Mouse (Mus musculus): ENCODE results near the gene Itgb3bp. TPM values are rescaled to one million over a fixed set of nuclear protein-coding genes. Genes with fewer than 3 reads are reported as not detected.

The Itgb3bp gene
- polyA plus RNA-seq, 1 experiment = 0.92 TPM

DNA sequence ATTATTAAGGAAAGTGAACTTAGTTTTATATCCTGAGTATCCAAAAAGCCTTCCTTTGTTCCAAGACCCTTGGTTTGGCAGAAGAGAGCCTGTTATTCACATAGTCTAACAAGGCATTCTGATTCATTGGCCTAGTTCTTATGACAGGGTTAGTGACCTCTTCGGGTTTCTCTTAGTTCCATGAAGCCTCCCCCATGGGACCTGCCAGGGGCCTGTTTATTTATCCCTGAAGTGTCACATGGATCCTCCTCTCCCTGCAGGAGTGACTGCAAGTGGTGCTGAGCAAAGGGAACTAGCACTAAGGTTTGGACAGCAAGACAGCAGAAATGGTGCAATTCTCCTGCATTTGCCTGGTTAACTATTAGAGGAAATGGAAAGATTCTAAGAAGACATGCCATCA is 156.6 kb downstream of the Itgb3bp start:
- no peaks in the 10 kb centered on the region for H3K36me3 ChIP-seq (ENCODE audit: control insufficient read depth, insufficient read depth, low read length)
- no peak for DNase-seq
- H3K27me3 ChIP-seq (ENCODE audit: control insufficient read depth, insufficient read depth, low read length) = no peaks in the 10 kb centered on the region
- H3K27ac ChIP-seq (ENCODE audit: control insufficient read depth, insufficient read depth, low read length) = no peak overlapping the region
- H3K4me3 ChIP-seq (ENCODE audit: control insufficient read depth, insufficient read depth, low read length) = no peak overlapping the region
- TF ChIP-seq CTCF (IDR thresholded peaks at IDR 0.05; ENCODE audit: borderline replicate concordance, control insufficient read depth, extremely low read depth, insufficient read depth, low read length, poor library complexity) (no peak), POLR2A (IDR thresholded peaks at IDR 0.05; ENCODE audit: control insufficient read depth, extremely low read depth, insufficient read depth, low read length, poor library complexity) (no peak)
- H3K4me1 ChIP-seq (replicated peaks; ENCODE audit: control insufficient read depth, insufficient read depth, low read length) = no peaks in the 10 kb centered on the region
- 94% methylated on average over 1 of the region's 1 CpGs for WGBS

DNA sequence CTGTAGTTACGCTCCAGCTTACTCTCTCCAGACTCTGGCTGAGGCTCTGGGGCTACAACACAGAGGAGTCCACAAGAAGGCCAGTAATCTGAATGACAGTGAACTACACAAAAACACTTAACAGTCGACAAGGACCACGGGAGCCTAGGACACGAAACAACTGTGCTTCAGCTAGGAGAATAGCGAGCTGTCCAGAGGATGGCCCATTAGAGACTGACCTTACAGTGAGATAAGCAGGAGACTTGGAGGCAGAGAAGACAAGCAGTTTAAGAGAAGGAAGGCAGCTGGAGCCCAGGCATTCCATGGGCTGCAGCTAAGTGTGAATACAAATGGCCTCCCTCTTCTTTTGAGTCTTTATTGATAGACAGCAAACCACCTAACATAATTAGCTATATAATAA is 159.1 kb downstream of the Itgb3bp start:
- no peaks in the 10 kb centered on the region for H3K36me3 ChIP-seq (ENCODE audit: control insufficient read depth, insufficient read depth, low read length)
- no peak overlapping the region for H3K4me3 ChIP-seq (ENCODE audit: control insufficient read depth, insufficient read depth, low read length)
- 96% methylated on average over 5 of the region's 5 CpGs for WGBS
- TF ChIP-seq CTCF (IDR thresholded peaks at IDR 0.05; ENCODE audit: borderline replicate concordance, control insufficient read depth, extremely low read depth, insufficient read depth, low read length, poor library complexity) (no peak), POLR2A (IDR thresholded peaks at IDR 0.05; ENCODE audit: control insufficient read depth, extremely low read depth, insufficient read depth, low read length, poor library complexity) (no peak)
- no peaks in the 10 kb centered on the region for H3K4me1 ChIP-seq (replicated peaks; ENCODE audit: control insufficient read depth, insufficient read depth, low read length)
- no peak overlapping the region for H3K27ac ChIP-seq (ENCODE audit: control insufficient read depth, insufficient read depth, low read length)
- no peak for DNase-seq
- no peaks in the 10 kb centered on the region for H3K27me3 ChIP-seq (ENCODE audit: control insufficient read depth, insufficient read depth, low read length)

DNA sequence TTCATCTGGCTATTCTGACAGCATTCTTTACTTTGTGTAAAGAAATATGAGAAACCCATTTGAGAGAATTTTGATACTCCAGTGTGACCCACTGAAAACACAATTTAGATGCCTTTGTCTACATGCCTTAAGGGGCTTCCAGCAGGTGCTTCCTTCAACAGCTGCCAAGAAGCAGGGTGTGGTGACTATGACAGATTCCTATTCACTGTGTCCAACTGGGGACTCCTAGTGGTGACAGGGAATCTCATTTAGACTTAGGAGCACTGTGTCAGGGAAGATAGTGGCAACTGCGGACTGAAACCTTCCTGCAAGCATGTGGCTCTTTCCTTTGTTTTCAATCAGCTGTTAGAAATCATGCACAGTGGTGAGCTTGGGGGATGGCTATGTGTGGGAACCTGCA is 162.9 kb downstream of the Itgb3bp start:
- Histone ChIP-seq H3K4me3 (ENCODE audit: control insufficient read depth, insufficient read depth, low read length) (no peak overlapping the region), H3K36me3 (ENCODE audit: control insufficient read depth, insufficient read depth, low read length) (no peaks in the 10 kb centered on the region), H3K4me1 (replicated peaks; ENCODE audit: control insufficient read depth, insufficient read depth, low read length) (no peaks in the 10 kb centered on the region), H3K27me3 (ENCODE audit: control insufficient read depth, insufficient read depth, low read length) (no peaks in the 10 kb centered on the region), H3K27ac (ENCODE audit: control insufficient read depth, insufficient read depth, low read length) (no peak overlapping the region)
- TF ChIP-seq POLR2A (IDR thresholded peaks at IDR 0.05; ENCODE audit: control insufficient read depth, extremely low read depth, insufficient read depth, low read length, poor library complexity) (no peak), CTCF (IDR thresholded peaks at IDR 0.05; ENCODE audit: borderline replicate concordance, control insufficient read depth, extremely low read depth, insufficient read depth, low read length, poor library complexity) (no peak)
- DNase-seq = no peak
- 88% methylated on average over 1 of the region's 1 CpGs for WGBS

DNA sequence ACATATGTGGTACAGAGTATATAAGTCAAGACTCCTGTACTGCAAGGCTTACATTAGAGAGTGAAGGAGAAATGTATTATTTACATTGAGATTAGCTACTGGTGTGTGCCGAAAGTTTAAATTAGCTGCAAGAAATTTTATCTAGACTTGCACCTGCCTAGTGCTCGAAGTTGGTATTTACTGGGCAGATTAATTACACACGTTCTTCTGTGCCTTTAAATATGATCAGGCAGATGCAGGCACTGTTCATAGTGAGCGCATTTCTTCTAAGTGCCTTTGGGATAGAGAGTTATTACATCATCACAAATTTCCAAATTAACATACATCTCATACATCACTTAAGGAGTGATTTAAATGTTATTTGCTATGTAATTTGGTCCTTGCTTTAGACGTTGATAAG is 163.3 kb downstream of the Itgb3bp start:
- DNase-seq = no peak
- 94% methylated on average over 5 of the region's 5 CpGs for WGBS
- Histone ChIP-seq H3K4me3 (ENCODE audit: control insufficient read depth, insufficient read depth, low read length) (no peak overlapping the region), H3K36me3 (ENCODE audit: control insufficient read depth, insufficient read depth, low read length) (no peaks in the 10 kb centered on the region), H3K4me1 (replicated peaks; ENCODE audit: control insufficient read depth, insufficient read depth, low read length) (no peaks in the 10 kb centered on the region), H3K27ac (ENCODE audit: control insufficient read depth, insufficient read depth, low read length) (no peak overlapping the region), H3K27me3 (ENCODE audit: control insufficient read depth, insufficient read depth, low read length) (no peaks in the 10 kb centered on the region)
- TF ChIP-seq CTCF (IDR thresholded peaks at IDR 0.05; ENCODE audit: borderline replicate concordance, control insufficient read depth, extremely low read depth, insufficient read depth, low read length, poor library complexity) (no peak), POLR2A (IDR thresholded peaks at IDR 0.05; ENCODE audit: control insufficient read depth, extremely low read depth, insufficient read depth, low read length, poor library complexity) (no peak)

DNA sequence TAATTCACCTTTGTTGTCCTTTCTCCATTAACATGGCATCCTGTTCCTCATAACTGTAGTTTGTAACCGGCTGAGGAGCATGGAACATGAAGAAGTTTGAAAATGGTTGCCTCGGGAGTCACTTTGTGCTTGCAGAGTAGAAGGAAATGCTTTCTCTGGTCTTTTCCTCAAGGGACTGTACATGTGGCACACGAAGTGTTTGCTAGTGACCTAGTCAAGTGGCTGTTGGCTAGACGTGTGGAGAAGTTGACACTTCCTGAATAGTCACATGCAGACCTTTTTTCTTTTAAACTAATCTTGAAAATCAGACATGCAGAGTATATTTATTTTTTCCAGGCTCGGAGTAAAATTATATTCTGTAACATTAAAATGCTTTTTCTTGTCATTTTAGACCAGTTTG is 177.2 kb downstream of the Itgb3bp start:
- Histone ChIP-seq H3K27ac (ENCODE audit: control insufficient read depth, insufficient read depth, low read length) (no peak overlapping the region), H3K36me3 (ENCODE audit: control insufficient read depth, insufficient read depth, low read length) (no peaks in the 10 kb centered on the region), H3K4me1 (replicated peaks; ENCODE audit: control insufficient read depth, insufficient read depth, low read length) (no peaks in the 10 kb centered on the region), H3K4me3 (ENCODE audit: control insufficient read depth, insufficient read depth, low read length) (no peak overlapping the region), H3K27me3 (ENCODE audit: control insufficient read depth, insufficient read depth, low read length) (no peaks in the 10 kb centered on the region)
- WGBS = 86% methylated on average over 5 of the region's 5 CpGs
- TF ChIP-seq POLR2A (IDR thresholded peaks at IDR 0.05; ENCODE audit: control insufficient read depth, extremely low read depth, insufficient read depth, low read length, poor library complexity) (no peak), CTCF (IDR thresholded peaks at IDR 0.05; ENCODE audit: borderline replicate concordance, control insufficient read depth, extremely low read depth, insufficient read depth, low read length, poor library complexity) (no peak)
- DNase-seq = no peak

DNA sequence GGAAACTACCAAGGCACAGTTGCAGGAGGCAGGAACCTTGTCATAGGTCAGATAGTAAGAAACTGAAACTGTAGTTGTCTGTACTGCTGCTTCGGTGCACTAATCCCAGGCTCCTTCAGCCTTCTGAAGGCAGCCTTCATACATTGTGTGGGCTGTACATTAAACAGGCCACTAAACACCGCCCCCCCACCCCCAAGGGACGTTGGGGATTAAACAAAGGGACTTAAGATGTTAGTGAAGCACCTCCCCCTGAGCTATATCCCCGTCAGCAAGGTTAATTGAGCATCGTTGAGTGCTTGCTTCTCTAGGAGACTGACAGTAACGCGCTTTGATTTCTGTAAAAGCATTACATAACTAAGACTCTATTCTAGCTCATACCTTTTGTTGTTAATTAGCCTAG is 189.8 kb downstream of the Itgb3bp start:
- 90% methylated on average over 7 of the region's 7 CpGs for WGBS
- Histone ChIP-seq H3K36me3 (ENCODE audit: control insufficient read depth, insufficient read depth, low read length) (no peaks in the 10 kb centered on the region), H3K27ac (ENCODE audit: control insufficient read depth, insufficient read depth, low read length) (no peak overlapping the region), H3K4me3 (ENCODE audit: control insufficient read depth, insufficient read depth, low read length) (no peak overlapping the region), H3K4me1 (replicated peaks; ENCODE audit: control insufficient read depth, insufficient read depth, low read length) (no peaks in the 10 kb centered on the region), H3K27me3 (ENCODE audit: control insufficient read depth, insufficient read depth, low read length) (no peaks in the 10 kb centered on the region)
- TF ChIP-seq CTCF (IDR thresholded peaks at IDR 0.05; ENCODE audit: borderline replicate concordance, control insufficient read depth, extremely low read depth, insufficient read depth, low read length, poor library complexity) (no peak), POLR2A (IDR thresholded peaks at IDR 0.05; ENCODE audit: control insufficient read depth, extremely low read depth, insufficient read depth, low read length, poor library complexity) (no peak)
- DNase-seq = no peak

DNA sequence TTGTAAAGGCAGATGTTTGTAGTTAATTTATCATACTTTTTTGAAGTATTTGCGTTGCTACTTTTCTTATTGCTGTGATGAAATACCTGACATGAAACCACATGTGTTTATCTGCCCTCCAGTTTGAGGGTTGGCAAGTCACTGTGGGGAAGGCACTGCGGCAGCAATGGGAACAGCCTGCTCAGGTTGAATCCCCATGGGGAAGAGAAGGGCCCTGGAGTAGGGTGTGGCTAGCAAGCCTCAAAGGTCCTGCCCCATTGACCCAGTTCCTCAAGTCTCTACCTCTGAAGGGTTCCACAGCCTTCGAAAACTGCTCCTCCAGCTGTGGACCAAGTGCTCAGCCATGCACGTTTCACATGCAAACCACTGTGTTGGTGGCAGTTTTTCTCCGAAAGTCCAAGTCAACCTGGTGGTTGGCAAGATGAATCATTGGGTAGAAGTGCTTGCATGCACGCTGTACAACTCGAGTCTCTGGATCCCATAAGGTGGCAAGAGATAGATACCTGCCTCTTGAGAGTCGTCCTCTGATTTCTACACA is 203.6 kb downstream of the Itgb3bp start:
- Histone ChIP-seq H3K36me3 (ENCODE audit: control insufficient read depth, insufficient read depth, low read length) (no peaks in the 10 kb centered on the region), H3K4me3 (ENCODE audit: control insufficient read depth, insufficient read depth, low read length) (no peak overlapping the region), H3K27me3 (ENCODE audit: control insufficient read depth, insufficient read depth, low read length) (no peaks in the 10 kb centered on the region), H3K27ac (ENCODE audit: control insufficient read depth, insufficient read depth, low read length) (no peak overlapping the region), H3K4me1 (replicated peaks; ENCODE audit: control insufficient read depth, insufficient read depth, low read length) (no peaks in the 10 kb centered on the region)
- no peak for DNase-seq
- WGBS = 92% methylated on average over 8 of the region's 8 CpGs
- TF ChIP-seq CTCF (IDR thresholded peaks at IDR 0.05; ENCODE audit: borderline replicate concordance, control insufficient read depth, extremely low read depth, insufficient read depth, low read length, poor library complexity) = no peak
- no peak for TF ChIP-seq POLR2A (IDR thresholded peaks at IDR 0.05; ENCODE audit: control insufficient read depth, extremely low read depth, insufficient read depth, low read length, poor library complexity)

Data from thymus, adult 2 months (tissue).